ENCODE assay signal across 7 mouse cellular contexts in genomic region chr3:101604550-101605223, GRCm38 (mm10). TPM values are rescaled to one million over a fixed set of nuclear protein-coding genes. Genes with fewer than 3 reads are reported as not detected.
DNase-seq lines count a peak whose midpoint lies in the region; ATAC-seq and TF ChIP-seq lines count a peak whose summit lies in the region.

Atp1a1 (minus strand) TSS chr3:101604684.

- no peaks in the 10 kb centered on the region for H3K9me3 ChIP-seq in embryonic facial prominence, embryonic 10.5 days
- no peaks in the 10 kb centered on the region for H3K9me3 ChIP-seq in intestine, postnatal 0 days (ENCODE audit: control insufficient read depth)
- no peaks in the 10 kb centered on the region for H3K9me3 ChIP-seq in midbrain, embryonic 12.5 days

- H3K4me1 ChIP-seq in embryonic facial prominence, embryonic 10.5 days, result peaks cover 57% of the 10 kb centered on the region
- H3K4me1 ChIP-seq in intestine, postnatal 0 days (replicated peaks; ENCODE audit: control insufficient read depth, insufficient read depth, low read length), result peaks cover 6% of the 10 kb centered on the region
- H3K4me1 ChIP-seq in midbrain, embryonic 12.5 days, result peaks cover 37% of the 10 kb centered on the region
- H3K4me1 ChIP-seq in small intestine, adult 2 months (ENCODE audit: control insufficient read depth, insufficient read depth, insufficient read length, low read length), result peaks cover 3% of the 10 kb centered on the region; the same call in 1 of the 2 replicates

- intact Hi-C loops in left cerebral cortex, postnatal 4 days (cut with DNase I), result loop anchor here (5.0 kb wide), 1 partner anchor 203 kb away; no protein-coding TSS in a partner anchor

- DNase-seq in adrenal gland, postnatal 10 days, result peak; percentile 99
- peak; percentile 98 for DNase-seq in embryonic facial prominence, embryonic 10.5 days (ENCODE audit: low spot score)
- no peak for DNase-seq in gonadal fat pad, adult 2 months (ENCODE audit: low read depth)
- peak; percentile 97 for DNase-seq in left cerebral cortex, postnatal 4 days

- ATAC-seq in intestine, postnatal 0 days, result peak; percentile 88
- ATAC-seq in midbrain, embryonic 12.5 days (ENCODE audit: low FRiP score, low read depth), result peak; percentile 95

- TF ChIP-seq POLR2A in small intestine, adult 2 months (IDR thresholded peaks at IDR 0.05; ENCODE audit: low read depth, low read length), result peak; percentile 98

- H3K27me3 ChIP-seq in embryonic facial prominence, embryonic 10.5 days (replicated peaks; ENCODE audit: low read depth, poor library complexity, severe bottlenecking), result peaks cover 16% of the 10 kb centered on the region
- H3K27me3 ChIP-seq in intestine, postnatal 0 days (replicated peaks; ENCODE audit: control insufficient read depth, insufficient read depth, low read length), result no peaks in the 10 kb centered on the region
- peaks cover 16% of the 10 kb centered on the region for H3K27me3 ChIP-seq in midbrain, embryonic 12.5 days
- no peaks in the 10 kb centered on the region for H3K27me3 ChIP-seq in small intestine, adult 2 months (ENCODE audit: control insufficient read depth, insufficient read depth, low read length)

- no peaks in the 10 kb centered on the region for H3K36me3 ChIP-seq in embryonic facial prominence, embryonic 10.5 days (replicated peaks)
- H3K36me3 ChIP-seq in intestine, postnatal 0 days (ENCODE audit: control insufficient read depth, insufficient read depth), result no peaks in the 10 kb centered on the region
- H3K36me3 ChIP-seq in midbrain, embryonic 12.5 days, result no peaks in the 10 kb centered on the region
- H3K36me3 ChIP-seq in small intestine, adult 2 months (ENCODE audit: control insufficient read depth, insufficient read depth, low read length), result peaks cover 15% of the 10 kb centered on the region

- peak within 1 kb of the TSS; percentile 92 for H3K4me3 ChIP-seq in embryonic facial prominence, embryonic 10.5 days
- H3K4me3 ChIP-seq in intestine, postnatal 0 days (ENCODE audit: low read depth, low read length), result peak within 1 kb of the TSS; percentile 89
- H3K4me3 ChIP-seq in midbrain, embryonic 12.5 days, result peak within 1 kb of the TSS; percentile 87
- peak within 1 kb of the TSS; percentile 87 for H3K4me3 ChIP-seq in small intestine, adult 2 months (ENCODE audit: low read depth, low read length)

- TF ChIP-seq CTCF in intestine, postnatal 0 days (IDR thresholded peaks at IDR 0.05; ENCODE audit: low read depth), result peak; percentile 43
- no peak for TF ChIP-seq CTCF in small intestine, adult 2 months (IDR thresholded peaks at IDR 0.05; ENCODE audit: extremely low read depth, insufficient read length, insufficient replicate concordance, low read depth, low read length)

- peak within 1 kb of the TSS; percentile 92 for H3K4me2 ChIP-seq in intestine, postnatal 0 days (replicated peaks; ENCODE audit: low read depth)
- H3K4me2 ChIP-seq in midbrain, embryonic 12.5 days (replicated peaks), result peak within 1 kb of the TSS; percentile 75

- peak within 1 kb of the TSS; percentile 99 for H3K27ac ChIP-seq in embryonic facial prominence, embryonic 10.5 days (replicated peaks)
- peak within 1 kb of the TSS; percentile 99 for H3K27ac ChIP-seq in intestine, postnatal 0 days (ENCODE audit: low read depth, low read length)
- peak within 1 kb of the TSS; percentile 97 for H3K27ac ChIP-seq in midbrain, embryonic 12.5 days (replicated peaks)
- peak within 1 kb of the TSS; percentile 99 for H3K27ac ChIP-seq in small intestine, adult 2 months (ENCODE audit: insufficient read depth, low read depth, low read length)

- H3K9ac ChIP-seq in intestine, postnatal 0 days (ENCODE audit: low read depth, low read length), result peak within 1 kb of the TSS; percentile 97
- H3K9ac ChIP-seq in midbrain, embryonic 12.5 days (replicated peaks), result peak within 1 kb of the TSS; percentile 90

- WGBS in embryonic facial prominence, embryonic 10.5 days, result under 1% methylated on average over 64 of the region's 64 CpGs
- WGBS in intestine, postnatal 0 days, result 2% methylated on average over 51 of the region's 64 CpGs
- under 1% methylated on average over 62 of the region's 64 CpGs for WGBS in midbrain, embryonic 12.5 days
- WGBS in small intestine, adult 2 months, result 2% methylated on average over 64 of the region's 64 CpGs

RNA-seq across cellular contexts. Expression of gene Atp1a1, which starts in this region (rescaled TPM):
- total RNA-seq in adrenal gland, postnatal 10 days (2021), result 100 to 1,000 TPM; 434 to 467 TPM
- polyA plus RNA-seq in embryonic facial prominence, embryonic 10.5 days (2016; fragmentation: Nextera tagmentation; extraction: Ambion mirVana), result 38.4 and 45.5 TPM in 2 replicates
- polyA plus RNA-seq in gonadal fat pad, adult 2 months (2012; rRNA removed), result 257 and 292 TPM in 2 replicates
- 309 and 318 TPM in 2 replicates for polyA plus RNA-seq in intestine, postnatal 0 days (2015; fragmentation: Nextera tagmentation; extraction: Ambion mirVana)
- 100 to 1,000 TPM; 205 to 223 TPM for total RNA-seq in left cerebral cortex, postnatal 4 days (2021)
- 46.3 and 50.9 TPM in 2 replicates for polyA plus RNA-seq in midbrain, embryonic 12.5 days (2016; fragmentation: Nextera tagmentation; extraction: Ambion mirVana)
- polyA plus RNA-seq in small intestine, adult 2 months (2012; rRNA removed), result 458 and 1,132 TPM in 2 replicates
